Mouse (Mus musculus): ENCODE results near the gene Kat14. TPM values are rescaled to one million over a fixed set of nuclear protein-coding genes. Genes with fewer than 3 reads are reported as not detected.
"Not testable (repeated sequence)": the region's sequence is repeated elsewhere in the genome, so short reads cannot be mapped to it uniquely, and the experiment has no call there.

The Kat14 gene
- polyA plus RNA-seq, 1 experiment from 2014 or later, result 54.6 TPM

GRCm38 (mm10) chr2:144337701-144338100, 31.1 kb upstream of the Kat14 start:
- no peak overlapping the region for H3K9ac ChIP-seq (replicated peaks)
- ATAC-seq (ENCODE audit: insufficient number of reproducible peaks, insufficient read depth, low FRiP score, low TSS enrichment, low read depth), result no peak
- peaks cover 5% of the 10 kb centered on the region; the same call in 1 of the 2 replicates for H3K4me1 ChIP-seq (replicated peaks)
- no peaks in the 10 kb centered on the region for H3K9me3 ChIP-seq
- H3K36me3 ChIP-seq, result no peaks in the 10 kb centered on the region
- H3K4me3 ChIP-seq (replicated peaks), result no peak overlapping the region
- no peak overlapping the region for H3K27ac ChIP-seq
- H3K4me2 ChIP-seq, result no peak overlapping the region
- H3K27me3 ChIP-seq, result peaks cover 37% of the 10 kb centered on the region
- WGBS, result 76% methylated on average over 8 of the region's 8 CpGs

GRCm38 (mm10) chr2:144338149-144338548, 30.6 kb upstream of the Kat14 start:
- not testable (repeated sequence) for H3K4me3 ChIP-seq (replicated peaks); H3K4me1 ChIP-seq (replicated peaks); ATAC-seq (ENCODE audit: insufficient number of reproducible peaks, insufficient read depth, low FRiP score, low TSS enrichment, low read depth); H3K36me3 ChIP-seq; H3K9ac ChIP-seq (replicated peaks); H3K4me2 ChIP-seq; H3K9me3 ChIP-seq; H3K27ac ChIP-seq
- WGBS, result 83% methylated on average over 6 of the region's 6 CpGs
- peaks cover 33% of the 10 kb centered on the region for H3K27me3 ChIP-seq

GRCm38 (mm10) chr2:144343158-144343557, 25.6 kb upstream of the Kat14 start:
- no peak for ATAC-seq (ENCODE audit: insufficient number of reproducible peaks, insufficient read depth, low FRiP score, low TSS enrichment, low read depth)

GRCm38 (mm10) chr2:144348525-144348924, 20.3 kb upstream of the Kat14 start:
- 62% methylated on average over 3 of the region's 3 CpGs for WGBS
- peaks cover 4% of the 10 kb centered on the region for H3K27me3 ChIP-seq
- ATAC-seq (ENCODE audit: insufficient number of reproducible peaks, insufficient read depth, low FRiP score, low TSS enrichment, low read depth), result no peak
- H3K4me1 ChIP-seq (replicated peaks), result no peaks in the 10 kb centered on the region
- no peak overlapping the region for H3K4me3 ChIP-seq (replicated peaks)
- no peaks in the 10 kb centered on the region for H3K36me3 ChIP-seq
- H3K4me2 ChIP-seq, result no peak overlapping the region
- H3K27ac ChIP-seq, result no peak overlapping the region
- no peaks in the 10 kb centered on the region for H3K9me3 ChIP-seq
- H3K9ac ChIP-seq (replicated peaks), result no peak overlapping the region

More at GRCm38 (mm10) chr2:144343158-144343557, 25.6 kb upstream of the Kat14 start:
- no peaks in the 10 kb centered on the region for H3K36me3 ChIP-seq
- H3K27me3 ChIP-seq, result peaks cover 4% of the 10 kb centered on the region
- WGBS, result 78% methylated on average over 4 of the region's 4 CpGs
- H3K27ac ChIP-seq, result no peak overlapping the region
- no peak overlapping the region for H3K9ac ChIP-seq (replicated peaks)
- H3K9me3 ChIP-seq, result no peaks in the 10 kb centered on the region
- H3K4me3 ChIP-seq (replicated peaks), result no peak overlapping the region
- no peak overlapping the region for H3K4me2 ChIP-seq
- no peaks in the 10 kb centered on the region for H3K4me1 ChIP-seq (replicated peaks)

- H3K9me3 ChIP-seq, result no peaks in the 10 kb centered on the region
- no peaks in the 10 kb centered on the region for H3K36me3 ChIP-seq
- no peaks in the 10 kb centered on the region for H3K27me3 ChIP-seq
- no peak for ATAC-seq (ENCODE audit: insufficient number of reproducible peaks, insufficient read depth, low FRiP score, low TSS enrichment, low read depth)
- no peak overlapping the region for H3K27ac ChIP-seq
- 88% methylated on average over 11 of the region's 11 CpGs for WGBS
- no peaks in the 10 kb centered on the region for H3K4me1 ChIP-seq (replicated peaks)
- H3K4me2 ChIP-seq, result no peak overlapping the region
- no peak overlapping the region for H3K4me3 ChIP-seq (replicated peaks)
- H3K9ac ChIP-seq (replicated peaks), result no peak overlapping the region
These were observed 15.9 kb upstream of the Kat14 start for GRCm38 (mm10) chr2:144352843-144353242.

GRCm38 (mm10) chr2:144369020-144369421, 238 bp downstream of the Kat14 start:
- peaks cover 7% of the 10 kb centered on the region; the same call in 1 of the 2 replicates for H3K4me1 ChIP-seq (replicated peaks)
- peaks cover 20% of the 10 kb centered on the region for H3K36me3 ChIP-seq
- H3K9ac ChIP-seq (replicated peaks), result peak overlapping the region; percentile 86
- under 1% methylated on average over 43 of the region's 43 CpGs for WGBS
- peak overlapping the region; percentile 92 for H3K4me3 ChIP-seq (replicated peaks)
- H3K9me3 ChIP-seq, result no peaks in the 10 kb centered on the region
- peak; percentile 89 for ATAC-seq (ENCODE audit: insufficient number of reproducible peaks, insufficient read depth, low FRiP score, low TSS enrichment, low read depth)
- peak overlapping the region; percentile 91 for H3K27ac ChIP-seq
- peak overlapping the region; percentile 73 for H3K4me2 ChIP-seq
- H3K27me3 ChIP-seq, result no peaks in the 10 kb centered on the region

GRCm38 (mm10) chr2:144369511-144369910, 728 bp downstream of the Kat14 start:
- H3K9ac ChIP-seq (replicated peaks), result peak overlapping the region; percentile 86
- H3K27ac ChIP-seq, result peak overlapping the region; percentile 91
- H3K4me1 ChIP-seq (replicated peaks), result peaks cover 7% of the 10 kb centered on the region; the same call in 1 of the 2 replicates
- WGBS, result 3% methylated on average over 12 of the region's 12 CpGs
- H3K36me3 ChIP-seq, result peaks cover 25% of the 10 kb centered on the region
- H3K4me3 ChIP-seq (replicated peaks), result peak overlapping the region; percentile 92
- H3K4me2 ChIP-seq, result peak overlapping the region; percentile 73
- ATAC-seq (ENCODE audit: insufficient number of reproducible peaks, insufficient read depth, low FRiP score, low TSS enrichment, low read depth), result no peak
- H3K27me3 ChIP-seq, result no peaks in the 10 kb centered on the region
- H3K9me3 ChIP-seq, result no peaks in the 10 kb centered on the region

- 91% methylated on average over 4 of the region's 4 CpGs for WGBS
- no peaks in the 10 kb centered on the region for H3K27me3 ChIP-seq
- peaks cover 46% of the 10 kb centered on the region for H3K36me3 ChIP-seq
- no peak for ATAC-seq (ENCODE audit: insufficient number of reproducible peaks, insufficient read depth, low FRiP score, low TSS enrichment, low read depth)
- H3K4me2 ChIP-seq, result no peak overlapping the region
- H3K4me1 ChIP-seq (replicated peaks), result peaks cover 7% of the 10 kb centered on the region; the same call in 1 of the 2 replicates
- no peak overlapping the region for H3K4me3 ChIP-seq (replicated peaks)
- no peaks in the 10 kb centered on the region for H3K9me3 ChIP-seq
- no peak overlapping the region for H3K27ac ChIP-seq
- H3K9ac ChIP-seq (replicated peaks), result no peak overlapping the region
These were observed 2.8 kb downstream of the Kat14 start for GRCm38 (mm10) chr2:144371566-144371965.

- Histone ChIP-seq H3K36me3 (peaks cover 60% of the 10 kb centered on the region), H3K27me3 (no peaks in the 10 kb centered on the region), H3K27ac (no peak overlapping the region), H3K9ac (replicated peaks) (no peak overlapping the region), H3K4me3 (replicated peaks) (no peak overlapping the region), H3K4me2 (no peak overlapping the region), H3K4me1 (replicated peaks) (peaks cover 7% of the 10 kb centered on the region; the same call in 1 of the 2 replicates), H3K9me3 (no peaks in the 10 kb centered on the region)
- 94% methylated on average over 9 of the region's 9 CpGs for WGBS
- no peak for ATAC-seq (ENCODE audit: insufficient number of reproducible peaks, insufficient read depth, low FRiP score, low TSS enrichment, low read depth)
These were observed 4.3 kb downstream of the Kat14 start for GRCm38 (mm10) chr2:144373063-144373462.

GRCm38 (mm10) chr2:144375063-144375703, 6.4 kb downstream of the Kat14 start:
- 82% methylated on average over 10 of the region's 10 CpGs for WGBS
- no peak overlapping the region for H3K9ac ChIP-seq (replicated peaks)
- H3K4me3 ChIP-seq (replicated peaks), result no peak overlapping the region
- no peak overlapping the region for H3K4me2 ChIP-seq
- H3K27me3 ChIP-seq, result no peaks in the 10 kb centered on the region
- 0 out of 2 replicates have a peak overlapping the region, but pooled peaks have one; percentile 23 for H3K27ac ChIP-seq
- peaks cover 81% of the 10 kb centered on the region for H3K36me3 ChIP-seq
- no peaks in the 10 kb centered on the region for H3K9me3 ChIP-seq
- peaks cover 1% of the 10 kb centered on the region; the same call in 1 of the 2 replicates for H3K4me1 ChIP-seq (replicated peaks)
- ATAC-seq (ENCODE audit: insufficient number of reproducible peaks, insufficient read depth, low FRiP score, low TSS enrichment, low read depth), result no peak

GRCm38 (mm10) chr2:144381293-144381692, 12.5 kb downstream of the Kat14 start:
- Histone ChIP-seq H3K4me2 (no peak overlapping the region), H3K4me3 (replicated peaks) (no peak overlapping the region), H3K9me3 (no peaks in the 10 kb centered on the region), H3K9ac (replicated peaks) (no peak overlapping the region), H3K27ac (no peak overlapping the region), H3K4me1 (replicated peaks) (no peaks in the 10 kb centered on the region), H3K36me3 (peaks cover 95% of the 10 kb centered on the region), H3K27me3 (no peaks in the 10 kb centered on the region)
- ATAC-seq (ENCODE audit: insufficient number of reproducible peaks, insufficient read depth, low FRiP score, low TSS enrichment, low read depth), result no peak
- 88% methylated on average over 3 of the region's 3 CpGs for WGBS

- ATAC-seq (ENCODE audit: insufficient number of reproducible peaks, insufficient read depth, low FRiP score, low TSS enrichment, low read depth), result no peak
- Histone ChIP-seq H3K4me1 (replicated peaks) (no peaks in the 10 kb centered on the region), H3K27ac (no peak overlapping the region), H3K4me3 (replicated peaks) (no peak overlapping the region), H3K9me3 (no peaks in the 10 kb centered on the region), H3K4me2 (no peak overlapping the region), H3K9ac (replicated peaks) (no peak overlapping the region), H3K27me3 (no peaks in the 10 kb centered on the region), H3K36me3 (peaks cover 95% of the 10 kb centered on the region)
- WGBS, result 94% methylated on average over 4 of the region's 4 CpGs
These were observed 13.0 kb downstream of the Kat14 start for GRCm38 (mm10) chr2:144381741-144382140.
